Mouse (Mus musculus): ENCODE results near the gene E130308A19Rik.
"Not testable (repeated sequence)": the region's sequence is repeated elsewhere in the genome, so short reads cannot be mapped to it uniquely, and the experiment has no call there.

The E130308A19Rik gene

DNA sequence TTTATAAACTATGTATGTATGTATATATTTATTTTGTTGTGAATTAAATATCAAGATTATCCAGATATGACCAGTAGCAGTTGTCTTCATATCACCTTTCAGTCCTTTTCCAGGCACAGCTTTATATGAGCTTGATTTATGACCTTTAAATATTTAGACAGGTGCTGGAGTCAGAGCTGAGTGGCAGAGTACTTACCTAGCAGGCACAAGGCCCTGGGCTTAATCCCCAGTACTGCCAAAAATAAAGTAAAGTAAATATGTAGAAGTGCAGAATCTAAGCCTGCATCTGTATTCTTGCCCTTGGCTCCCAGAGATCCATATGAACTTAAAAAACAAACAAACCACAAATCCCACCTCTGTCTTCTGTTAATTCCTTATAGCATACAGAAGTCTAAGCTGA, 163.0 kb downstream of the E130308A19Rik start:
- no peak for DNase-seq

DNA sequence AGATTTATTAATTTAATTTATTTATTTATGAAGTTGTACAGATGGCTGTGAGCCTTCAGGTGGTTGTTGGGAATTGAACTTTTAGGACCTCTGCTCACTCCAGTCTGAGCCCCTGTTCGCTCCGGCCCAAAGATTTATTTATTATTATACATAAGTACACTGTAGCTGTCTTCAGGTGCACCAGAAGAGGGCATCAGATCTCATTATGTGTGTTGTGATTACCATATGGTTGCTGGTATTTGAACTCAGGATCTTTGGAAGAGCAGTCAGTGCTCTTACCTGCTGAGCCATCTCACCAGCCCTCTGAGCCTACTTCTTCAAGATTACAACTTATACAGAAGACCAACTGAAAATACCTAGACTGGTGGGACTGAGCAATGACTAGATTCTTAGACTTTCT, 167.6 kb downstream of the E130308A19Rik start:
- not testable (repeated sequence) for DNase-seq

DNA sequence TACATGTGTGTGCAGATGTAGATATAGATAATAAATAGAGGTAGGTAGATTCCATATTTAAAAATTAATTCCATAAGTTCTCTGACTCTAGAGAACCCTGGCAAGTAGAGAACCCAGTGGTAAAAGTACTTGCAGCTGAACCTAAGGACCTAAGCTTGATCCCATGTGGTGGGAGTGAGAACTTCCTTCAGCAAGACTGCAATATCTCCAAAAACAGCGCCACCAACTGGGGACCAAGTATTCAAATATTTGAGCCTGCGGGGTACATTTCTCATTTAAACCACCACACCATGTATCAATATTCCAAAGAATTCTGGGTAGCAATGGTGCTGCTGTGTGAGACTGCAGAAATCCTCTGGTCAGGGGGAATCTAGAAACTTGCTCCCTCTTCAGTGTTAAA, 168.1 kb downstream of the E130308A19Rik start:
- no peak for DNase-seq

DNA sequence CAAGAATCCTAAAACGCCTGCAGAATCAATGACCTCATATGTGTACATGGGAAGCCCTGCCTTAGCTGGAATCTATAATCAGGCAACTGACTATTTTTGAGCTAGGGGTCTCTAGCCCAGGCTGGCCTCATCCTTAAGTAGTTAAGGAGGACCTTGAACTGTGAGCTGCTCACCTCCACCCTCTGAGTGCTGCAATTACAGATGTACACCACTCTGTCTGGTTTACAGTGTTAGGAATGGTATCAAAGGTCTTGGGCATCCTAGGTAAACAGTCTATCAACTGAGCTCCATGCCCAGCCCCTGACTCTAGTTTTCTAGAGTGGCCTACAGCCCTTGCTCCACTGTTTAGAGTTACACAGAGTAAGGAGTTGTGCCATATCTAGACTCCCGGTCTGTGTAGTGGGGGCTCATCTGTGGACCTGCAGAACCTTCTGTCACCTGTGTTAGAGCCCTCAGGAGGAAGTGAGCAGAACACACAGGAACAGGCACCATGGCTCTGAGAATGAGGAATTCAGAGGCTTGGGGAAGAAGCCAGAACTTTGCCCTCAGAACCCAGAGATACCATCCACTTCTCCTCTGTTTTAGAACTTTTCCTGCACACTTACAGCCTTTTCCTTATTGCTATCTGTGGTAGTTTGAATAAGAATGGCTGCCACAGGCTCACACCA, 169.9 kb downstream of the E130308A19Rik start:
- DNase-seq: no peak

DNA sequence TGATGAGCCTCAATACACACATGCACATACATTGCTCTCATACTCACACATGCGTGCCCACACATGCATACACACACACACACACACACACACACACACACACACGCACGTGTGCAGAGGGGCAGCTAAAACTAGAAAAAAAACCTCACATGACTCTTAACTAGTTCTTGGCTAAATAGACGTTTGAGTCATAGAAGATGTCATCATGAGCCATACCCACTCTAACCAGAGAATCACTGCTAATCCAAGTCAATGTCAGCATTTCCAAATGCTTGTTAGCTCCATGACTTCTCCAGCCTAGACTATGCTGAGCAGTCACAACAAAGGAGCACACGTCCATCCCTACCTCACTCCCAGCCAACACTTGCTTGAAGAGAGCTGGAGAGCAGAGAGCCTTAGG, 174.2 kb downstream of the E130308A19Rik start:
- no peak for DNase-seq

DNA sequence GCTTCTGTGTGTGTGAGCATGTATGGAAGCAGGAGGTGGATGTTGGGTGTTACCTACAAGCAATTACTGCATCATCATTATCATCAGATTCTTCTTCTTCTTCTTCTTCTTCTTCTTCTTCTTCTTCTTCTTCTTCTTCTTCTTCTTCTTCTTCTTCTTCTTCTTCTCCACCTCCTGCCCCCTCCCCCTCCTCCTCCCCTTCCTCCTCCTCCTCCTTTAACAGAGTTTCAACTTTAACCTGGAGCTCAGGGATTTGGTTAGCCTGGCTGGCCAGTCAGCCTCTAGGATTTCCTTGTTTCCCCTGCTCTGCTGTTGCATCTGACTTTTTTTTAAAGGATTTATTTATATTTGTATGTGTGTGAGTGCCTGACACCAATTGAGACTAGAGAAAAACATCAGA, 175.5 kb downstream of the E130308A19Rik start, which contains the start of gene Inip:
Gene Inip (minus strand): TSS at position 101 of the 400 bp plus-strand sequence.
- no peak for DNase-seq

DNA sequence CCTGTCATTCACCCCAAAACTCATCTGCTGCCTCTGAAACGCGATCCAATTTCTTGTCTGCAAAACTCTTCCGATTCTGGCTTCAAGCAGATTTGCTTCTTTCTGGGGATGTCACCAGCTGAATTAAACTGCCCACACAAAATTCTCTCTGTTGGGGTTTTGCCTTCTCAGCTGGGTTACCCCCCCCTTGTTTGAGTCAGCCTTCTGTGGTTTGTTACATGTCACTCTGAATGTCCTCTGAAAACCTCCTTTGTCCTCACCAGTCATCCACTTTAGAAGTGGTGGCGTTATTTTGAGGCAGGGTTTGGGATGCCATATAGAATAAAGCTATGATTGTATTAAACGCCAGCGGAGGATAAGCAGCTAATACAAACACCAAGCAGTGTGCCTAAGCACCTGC, 176.1 kb downstream of the E130308A19Rik start:
- no peak for DNase-seq

DNA sequence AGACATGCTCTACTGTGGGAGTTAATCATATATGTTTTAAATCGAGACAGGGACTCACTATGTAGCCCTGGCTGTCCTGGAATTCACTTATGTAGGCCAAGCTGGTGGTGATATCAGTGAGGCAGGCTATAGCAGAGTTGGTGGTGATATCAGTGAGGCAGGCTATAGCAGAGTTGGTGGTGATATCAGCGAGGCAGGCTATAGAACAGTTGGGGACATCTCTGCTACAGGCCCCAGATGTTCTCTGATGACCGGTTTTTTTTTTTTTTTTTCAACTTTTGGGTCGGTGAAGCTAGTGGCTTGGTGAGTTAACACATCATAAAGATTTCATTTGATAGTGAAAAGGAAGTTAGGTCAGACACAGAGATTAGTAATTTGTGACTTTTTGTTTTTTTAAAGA, 176.8 kb downstream of the E130308A19Rik start:
- no peak for DNase-seq

DNA sequence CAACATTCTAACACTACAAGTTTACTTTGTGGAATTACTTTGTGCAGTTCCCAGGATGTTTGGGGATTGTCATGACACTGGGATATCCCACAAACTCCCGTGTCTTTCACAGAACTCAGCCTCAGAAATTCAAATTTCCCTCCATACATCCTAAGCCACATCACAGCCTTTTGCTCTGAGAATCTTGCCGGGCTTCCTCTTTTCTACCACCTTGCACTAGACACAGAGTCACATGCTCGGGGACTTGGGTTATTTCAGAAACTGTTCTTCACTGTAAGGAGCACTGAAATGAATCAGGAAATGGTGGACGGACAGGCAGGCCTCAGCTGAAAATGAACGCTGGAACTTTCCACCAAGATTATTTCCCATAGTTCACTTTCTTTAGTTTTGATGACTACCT, 177.3 kb downstream of the E130308A19Rik start:
- DNase-seq: no peak

DNA sequence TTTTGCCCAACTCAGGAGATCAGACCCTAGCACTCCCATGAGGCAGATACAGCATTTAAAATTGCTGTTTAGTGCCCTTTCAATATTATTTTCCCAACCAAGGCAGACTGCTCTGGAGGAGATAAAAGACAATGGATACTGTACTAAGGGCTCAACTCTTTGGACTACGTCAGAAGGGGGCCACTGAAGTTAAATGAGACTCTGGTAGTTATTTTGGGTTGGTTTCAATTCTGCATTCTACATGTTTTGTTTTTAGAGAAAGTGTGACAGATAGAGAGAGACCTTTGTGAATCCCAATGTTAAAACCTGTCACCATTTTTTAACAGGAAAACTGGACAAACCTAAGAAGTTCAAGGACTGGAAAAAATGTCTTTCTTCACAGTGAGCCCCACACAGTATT, 178.7 kb downstream of the E130308A19Rik start:
- DNase-seq: no peak

DNA sequence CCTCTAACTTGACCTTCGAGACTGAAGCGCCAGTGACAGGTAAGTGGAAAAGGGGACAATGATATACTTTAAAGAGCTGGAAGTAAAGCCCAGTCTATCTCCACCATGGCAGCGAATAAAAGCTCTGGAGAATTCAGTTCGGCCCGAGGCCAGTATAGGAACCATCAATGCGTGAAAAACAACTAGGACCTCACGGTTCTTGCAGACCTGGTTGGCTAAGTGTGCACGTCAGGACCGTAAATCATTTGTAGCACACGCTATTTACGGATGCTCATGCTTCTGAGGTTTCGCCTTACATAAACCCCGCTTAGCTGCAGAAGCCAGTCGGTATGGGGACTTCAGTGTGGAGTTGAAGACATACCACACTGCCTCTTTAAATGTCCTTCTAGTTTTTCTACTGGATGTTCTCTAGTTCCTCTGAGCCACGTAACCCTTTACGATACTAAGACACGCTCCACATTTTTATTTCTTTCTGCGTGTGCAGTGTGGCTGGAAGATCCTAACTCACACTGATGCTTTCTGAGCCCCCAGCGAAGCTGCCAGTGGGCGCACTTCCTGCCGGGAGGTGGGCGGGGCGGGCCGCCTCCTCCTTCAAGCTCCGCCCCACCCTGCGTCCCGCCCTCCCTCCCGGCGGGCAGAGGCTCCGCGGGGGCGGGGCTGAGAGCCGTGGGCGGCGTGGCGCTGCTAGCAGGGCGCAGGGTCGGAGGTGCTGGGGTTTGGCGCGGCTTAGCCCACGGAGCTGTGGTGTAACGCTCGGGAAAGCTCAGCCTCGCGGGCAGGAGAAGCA, 179.4 kb downstream of the E130308A19Rik start, which contains the start of gene Snx30:
Gene Snx30 (plus strand): TSS at position 660 of the 787 bp plus-strand sequence.
- peak; percentile 87 to 93 for DNase-seq

DNA sequence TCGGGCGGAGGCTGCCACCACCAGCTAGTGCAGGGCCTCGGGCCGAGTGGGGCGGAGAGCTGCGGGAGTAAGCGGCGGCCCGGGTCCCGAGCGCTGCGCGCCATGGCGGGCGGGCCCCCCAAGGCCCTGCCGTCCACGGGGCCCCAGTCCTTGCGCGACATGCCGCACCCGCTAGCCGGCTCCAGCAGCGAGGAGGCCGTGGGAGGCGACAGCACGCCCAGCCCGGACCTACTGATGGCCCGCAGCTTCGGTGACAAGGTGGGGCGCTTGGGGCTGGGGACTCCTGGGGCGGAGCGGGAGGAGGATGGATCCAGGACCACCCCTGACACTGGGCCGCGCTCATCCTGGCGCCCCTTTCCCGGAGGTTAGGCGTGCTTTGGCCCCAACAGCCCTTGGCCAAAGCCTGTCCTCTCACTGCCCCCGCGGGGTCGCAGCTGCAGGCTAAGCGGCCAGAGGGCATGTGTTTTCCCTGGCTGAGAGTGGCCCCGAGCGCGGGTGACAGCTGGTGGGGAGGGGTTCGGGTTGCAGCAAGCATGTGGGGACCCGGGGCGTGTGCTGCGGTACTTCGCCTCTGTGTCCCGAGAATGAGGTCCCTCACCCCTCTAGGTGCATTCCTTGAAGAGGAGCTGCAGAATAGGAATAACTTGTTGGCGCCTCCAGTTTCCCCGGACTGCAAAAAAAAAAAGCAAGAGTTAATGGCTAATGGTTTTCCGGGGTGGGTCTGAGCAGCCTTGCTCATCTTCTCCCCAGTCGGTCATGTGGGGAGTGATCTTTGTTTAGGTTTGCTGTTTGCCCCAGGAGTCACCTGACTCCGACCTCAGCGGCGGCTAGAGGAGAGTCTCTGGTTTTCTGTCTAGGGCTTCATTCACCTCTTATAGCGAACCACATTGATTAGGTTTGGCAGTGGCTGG, 180.2 kb downstream of the E130308A19Rik start:
- DNase-seq: peak; percentile 55 to 62

DNA sequence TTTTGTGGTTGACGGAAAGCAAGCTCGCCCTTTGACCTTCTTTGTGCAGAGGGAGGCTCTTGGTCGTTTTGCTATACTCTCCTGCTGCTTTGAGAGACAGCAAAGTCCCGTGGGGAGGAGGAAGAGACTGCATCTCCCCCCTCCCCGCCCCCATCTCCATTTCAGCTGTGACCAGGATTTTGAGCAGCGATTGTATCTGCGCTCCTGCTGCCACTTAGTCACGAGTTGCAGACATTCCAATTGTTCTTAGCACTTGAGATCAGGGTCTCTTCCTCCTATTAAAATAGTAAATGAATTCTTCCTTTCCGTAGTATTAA, 180.8 kb downstream of the E130308A19Rik start:
- DNase-seq: no peak

DNA sequence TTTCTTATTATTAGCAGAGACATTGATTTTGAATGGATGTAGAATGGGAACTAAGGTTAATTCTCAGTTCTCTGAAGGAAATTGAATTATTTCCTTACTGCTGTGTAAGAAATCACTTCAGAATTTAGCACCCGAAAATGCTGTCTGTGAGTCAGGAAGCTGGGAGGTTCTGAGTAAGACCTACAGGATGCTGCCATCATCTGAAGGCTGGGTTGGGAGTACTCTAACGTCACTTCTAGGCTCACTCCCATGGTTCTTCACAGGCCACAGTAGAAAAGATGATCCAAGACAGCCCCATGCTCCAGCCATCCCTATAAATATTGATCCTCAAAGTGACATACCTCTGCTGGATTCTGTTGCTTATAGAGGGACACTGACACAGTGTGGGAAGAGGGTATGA, 181.5 kb downstream of the E130308A19Rik start:
- no peak for DNase-seq

DNA sequence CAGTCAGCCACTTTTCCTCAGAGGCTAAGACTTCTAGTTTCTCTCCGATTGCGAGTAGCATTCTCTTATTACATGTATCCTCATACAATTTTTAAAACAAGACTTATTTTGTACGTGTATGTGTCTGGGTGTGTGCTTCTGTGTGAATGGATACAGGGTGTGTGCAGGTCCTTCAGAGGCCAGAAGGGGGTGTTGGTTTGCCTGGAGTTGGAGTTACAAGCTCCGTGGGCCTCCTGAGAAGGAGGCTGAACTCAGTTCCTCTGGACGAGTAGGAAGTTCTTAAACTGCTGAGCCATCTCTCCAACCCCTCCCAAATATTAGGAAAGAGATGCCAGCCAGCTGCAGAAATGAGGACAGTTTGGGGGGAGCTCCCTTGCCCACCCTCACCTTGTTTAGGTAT, 182.4 kb downstream of the E130308A19Rik start:
- DNase-seq: peak in 1 of 2 experiments; percentile 45
